Mouse (Mus musculus): ENCODE measurements around the gene Lmntd1.

The Lmntd1 gene

GRCm38 (mm10) chr6:145565663-145566062 lies 48.5 kb downstream of the Lmntd1 start:
- DNase-seq (ENCODE audit: low read depth in 1 of 2, low spot score in 2 of 2): no peak

GRCm38 (mm10) chr6:145564671-145565070 lies 49.4 kb downstream of the Lmntd1 start:
- no peak for DNase-seq (ENCODE audit: low read depth in 1 of 2, low spot score in 2 of 2)

GRCm38 (mm10) chr6:145557059-145557992 lies 56.8 kb downstream of the Lmntd1 start:
- DNase-seq (ENCODE audit: low read depth in 1 of 2, low spot score in 2 of 2): no peak

GRCm38 (mm10) chr6:145553226-145553625 lies 60.9 kb downstream of the Lmntd1 start:
- DNase-seq (ENCODE audit: low read depth in 1 of 2, low spot score in 2 of 2): no peak

- DNase-seq (ENCODE audit: low read depth in 1 of 2, low spot score in 2 of 2): no peak
These were observed 61.3 kb downstream of the Lmntd1 start for GRCm38 (mm10) chr6:145552817-145553216.

- no peak for DNase-seq (ENCODE audit: low read depth in 1 of 2, low spot score in 2 of 2)
These were observed 63.1 kb downstream of the Lmntd1 start for GRCm38 (mm10) chr6:145550993-145551392.

GRCm38 (mm10) chr6:145545927-145546641 lies 68.0 kb downstream of the Lmntd1 start:
- DNase-seq (ENCODE audit: low read depth in 1 of 2, low spot score in 2 of 2): no peak

GRCm38 (mm10) chr6:145544838-145545237 lies 69.3 kb downstream of the Lmntd1 start:
- no peak for DNase-seq (ENCODE audit: low read depth in 1 of 2, low spot score in 2 of 2)

- DNase-seq (ENCODE audit: low read depth in 1 of 2, low spot score in 2 of 2): no peak
These were observed 69.8 kb downstream of the Lmntd1 start for GRCm38 (mm10) chr6:145544304-145544703.

GRCm38 (mm10) chr6:145539568-145539859 lies 74.6 kb downstream of the Lmntd1 start:
- no peak for DNase-seq (ENCODE audit: low read depth in 1 of 2, low spot score in 2 of 2)

- DNase-seq (ENCODE audit: low read depth in 1 of 2, low spot score in 2 of 2): no peak
These were observed 75.1 kb downstream of the Lmntd1 start for GRCm38 (mm10) chr6:145538787-145539567.

- DNase-seq (ENCODE audit: low read depth in 1 of 2, low spot score in 2 of 2): no peak
These were observed 83.7 kb downstream of the Lmntd1 start for GRCm38 (mm10) chr6:145530464-145530863.

GRCm38 (mm10) chr6:145523337-145523736 lies 90.8 kb downstream of the Lmntd1 start:
- no peak for DNase-seq (ENCODE audit: low read depth in 1 of 2, low spot score in 2 of 2)

- DNase-seq (ENCODE audit: low read depth in 1 of 2, low spot score in 2 of 2): no peak
These were observed 91.5 kb downstream of the Lmntd1 start for GRCm38 (mm10) chr6:145522617-145523016.

- no peak for DNase-seq (ENCODE audit: low read depth in 1 of 2, low spot score in 2 of 2)
These were observed 97.1 kb downstream of the Lmntd1 start for GRCm38 (mm10) chr6:145517002-145517401.

- no peak for DNase-seq (ENCODE audit: low read depth in 1 of 2, low spot score in 2 of 2)
These were observed 98.1 kb downstream of the Lmntd1 start for GRCm38 (mm10) chr6:145515859-145516581.

- DNase-seq (ENCODE audit: low read depth in 1 of 2, low spot score in 2 of 2): no peak
These were observed 102.9 kb downstream of the Lmntd1 start for GRCm38 (mm10) chr6:145511265-145511664.

GRCm38 (mm10) chr6:145508828-145509227 lies 105.3 kb downstream of the Lmntd1 start:
- DNase-seq (ENCODE audit: low read depth in 1 of 2, low spot score in 2 of 2): peak in 1 of 2 experiments; percentile 17

GRCm38 (mm10) chr6:145501751-145502150 lies 112.4 kb downstream of the Lmntd1 start:
- no peak for DNase-seq (ENCODE audit: low read depth in 1 of 2, low spot score in 2 of 2)

GRCm38 (mm10) chr6:145499574-145500546 lies 114.3 kb downstream of the Lmntd1 start:
- no peak for DNase-seq (ENCODE audit: low read depth in 1 of 2, low spot score in 2 of 2)
